Mouse (Mus musculus): ENCODE results near the gene Stra6. TPM values are rescaled to one million over a fixed set of nuclear protein-coding genes. Genes with fewer than 3 reads are reported as not detected.

Gene Stra6
- polyA plus RNA-seq, 2 experiments = 0.07 TPM; not detected in 1

- Histone ChIP-seq H3K36me3 (replicated peaks; ENCODE audit: control insufficient read depth, insufficient read depth, low read depth) (no peaks in the 10 kb centered on the region), H3K9ac (replicated peaks) (no peak overlapping the region), H3K4me2 (ENCODE audit: low read depth) (no peak overlapping the region), H3K4me3 (ENCODE audit: insufficient read depth in 1 of 2, low read depth in 2 of 2, low read length in 2 of 2) (no peak overlapping the region), H3K27ac (no peak overlapping the region), H3K4me1 (replicated peaks; ENCODE audit: control insufficient read depth in 2 of 2, insufficient read depth in 2 of 2, low read length in 1 of 2) (no peaks in the 10 kb centered on the region), H3K27me3 (ENCODE audit: control insufficient read depth, insufficient read depth, low read length) (peaks cover 70% of the 10 kb centered on the region), H3K9me3 (ENCODE audit: control insufficient read depth, low read length) (no peaks in the 10 kb centered on the region)
- WGBS (ENCODE audit: insufficient replicate concordance) = 5% methylated on average over 46 of the region's 46 CpGs
- DNase-seq (ENCODE audit: low read depth in 3 of 3, low spot score in 3 of 3) = no peak
- TF ChIP-seq CTCF (IDR thresholded peaks at IDR 0.05; ENCODE audit: low read depth) (no peak), EP300 (IDR thresholded peaks at IDR 0.05; ENCODE audit: low read depth) (no peak)
- ATAC-seq (ENCODE audit: insufficient read depth) = no peak
Observed at GRCm38 (mm10) chr9:58196610-58197567, 133.3 kb downstream of the Stra6 start.

- no peaks in the 10 kb centered on the region for H3K4me1 ChIP-seq (replicated peaks; ENCODE audit: control insufficient read depth in 2 of 2, insufficient read depth in 2 of 2, low read length in 1 of 2)
- H3K27ac ChIP-seq = no peak overlapping the region
- TF ChIP-seq CTCF (IDR thresholded peaks at IDR 0.05; ENCODE audit: low read depth) (peak; percentile 81), EP300 (IDR thresholded peaks at IDR 0.05; ENCODE audit: low read depth) (no peak)
- ATAC-seq (ENCODE audit: insufficient read depth) = no peak
- 2% methylated on average over 58 of the region's 58 CpGs for WGBS (ENCODE audit: insufficient replicate concordance)
- no peak overlapping the region for H3K4me3 ChIP-seq (ENCODE audit: insufficient read depth in 1 of 2, low read depth in 2 of 2, low read length in 2 of 2)
- no peaks in the 10 kb centered on the region for H3K36me3 ChIP-seq (replicated peaks; ENCODE audit: control insufficient read depth, insufficient read depth, low read depth)
- H3K9me3 ChIP-seq (ENCODE audit: control insufficient read depth, low read length) = no peaks in the 10 kb centered on the region
- no peak overlapping the region for H3K4me2 ChIP-seq (ENCODE audit: low read depth)
- DNase-seq (ENCODE audit: low read depth in 3 of 3, low spot score in 3 of 3) = no peak
- no peak overlapping the region for H3K9ac ChIP-seq (replicated peaks)
- peaks cover 82% of the 10 kb centered on the region for H3K27me3 ChIP-seq (ENCODE audit: control insufficient read depth, insufficient read depth, low read length)
Observed at GRCm38 (mm10) chr9:58197781-58198701, 134.5 kb downstream of the Stra6 start.

- H3K4me2 ChIP-seq (ENCODE audit: low read depth) = no peak overlapping the region
- no peak overlapping the region for H3K9ac ChIP-seq (replicated peaks)
- H3K36me3 ChIP-seq (replicated peaks; ENCODE audit: control insufficient read depth, insufficient read depth, low read depth) = no peaks in the 10 kb centered on the region
- TF ChIP-seq EP300 (IDR thresholded peaks at IDR 0.05; ENCODE audit: low read depth) = no peak
- no peak for TF ChIP-seq CTCF (IDR thresholded peaks at IDR 0.05; ENCODE audit: low read depth)
- ATAC-seq (ENCODE audit: insufficient read depth) (no peak), DNase-seq (ENCODE audit: low read depth in 3 of 3, low spot score in 3 of 3) (no peak)
- peaks cover 90% of the 10 kb centered on the region for H3K27me3 ChIP-seq (ENCODE audit: control insufficient read depth, insufficient read depth, low read length)
- no peak overlapping the region for H3K4me3 ChIP-seq (ENCODE audit: insufficient read depth in 1 of 2, low read depth in 2 of 2, low read length in 2 of 2)
- H3K27ac ChIP-seq = no peak overlapping the region
- WGBS (ENCODE audit: insufficient replicate concordance) = 3% methylated on average over 38 of the region's 38 CpGs
- no peaks in the 10 kb centered on the region for H3K4me1 ChIP-seq (replicated peaks; ENCODE audit: control insufficient read depth in 2 of 2, insufficient read depth in 2 of 2, low read length in 1 of 2)
- H3K9me3 ChIP-seq (ENCODE audit: control insufficient read depth, low read length) = no peaks in the 10 kb centered on the region
Observed at GRCm38 (mm10) chr9:58198801-58199371, 135.3 kb downstream of the Stra6 start.

DNA sequence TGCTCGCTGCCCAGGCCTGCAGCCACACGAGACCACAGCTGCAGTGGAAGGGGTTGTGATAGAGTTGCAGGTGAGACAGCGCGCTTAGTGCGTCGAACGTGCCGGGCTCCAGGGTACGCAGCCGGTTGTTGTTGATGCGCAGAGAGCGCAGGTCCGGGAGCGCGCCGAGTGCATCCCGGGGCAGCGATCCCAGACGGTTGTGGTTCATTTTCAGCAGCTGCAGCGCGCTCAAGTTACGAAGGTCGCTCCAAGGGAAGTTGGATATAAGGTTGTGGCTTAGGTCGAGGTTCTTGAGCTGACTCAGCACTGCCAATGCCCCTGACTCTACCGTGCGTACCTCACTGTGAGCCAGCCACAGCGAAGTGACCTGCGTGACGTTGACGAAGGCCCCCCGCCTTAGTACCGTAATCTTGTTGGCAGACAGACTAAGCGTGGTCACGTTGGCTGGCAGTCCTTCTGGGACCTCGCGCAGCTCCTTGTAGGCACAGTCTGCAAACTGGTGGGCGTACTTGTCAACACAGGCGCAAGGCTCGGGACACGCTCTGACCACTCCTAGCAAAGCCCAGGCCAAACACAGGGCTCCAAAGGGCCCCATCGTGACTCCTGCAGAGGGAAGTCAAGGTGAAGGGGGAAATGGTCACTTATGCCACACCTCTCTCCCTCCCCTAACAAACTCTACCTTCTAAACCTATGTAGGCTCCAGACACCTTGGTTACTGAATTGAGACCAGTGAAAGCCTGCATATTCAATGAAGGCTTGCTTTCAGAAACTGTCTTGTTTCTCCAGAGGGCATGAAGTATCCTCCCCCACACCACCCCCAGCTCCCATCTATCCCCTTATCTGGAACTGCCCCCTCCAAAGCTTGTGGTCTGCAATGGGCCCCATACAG lies 136.0 kb downstream of the Stra6 start:
- Histone ChIP-seq H3K9ac (replicated peaks) (no peak overlapping the region), H3K4me1 (replicated peaks; ENCODE audit: control insufficient read depth in 2 of 2, insufficient read depth in 2 of 2, low read length in 1 of 2) (no peaks in the 10 kb centered on the region), H3K9me3 (ENCODE audit: control insufficient read depth, low read length) (no peaks in the 10 kb centered on the region), H3K36me3 (replicated peaks; ENCODE audit: control insufficient read depth, insufficient read depth, low read depth) (no peaks in the 10 kb centered on the region), H3K27me3 (ENCODE audit: control insufficient read depth, insufficient read depth, low read length) (peaks cover 92% of the 10 kb centered on the region), H3K27ac (no peak overlapping the region), H3K4me3 (ENCODE audit: insufficient read depth in 1 of 2, low read depth in 2 of 2, low read length in 2 of 2) (no peak overlapping the region), H3K4me2 (ENCODE audit: low read depth) (no peak overlapping the region)
- no peak for TF ChIP-seq CTCF (IDR thresholded peaks at IDR 0.05; ENCODE audit: low read depth)
- ATAC-seq (ENCODE audit: insufficient read depth) = no peak
- no peak for DNase-seq (ENCODE audit: low read depth in 3 of 3, low spot score in 3 of 3)
- WGBS (ENCODE audit: insufficient replicate concordance) = 3% methylated on average over 41 of the region's 41 CpGs

Data from liver, embryonic 14.5 days (tissue).